Mouse (Mus musculus): ENCODE measurements at regions not wholly inside any gene's neighbourhood (a gene's known extent, or its start where the extent isn't known, plus 50 kb on each side); places are given as distances from the start of the nearest gene placed in this dataset.

DNA sequence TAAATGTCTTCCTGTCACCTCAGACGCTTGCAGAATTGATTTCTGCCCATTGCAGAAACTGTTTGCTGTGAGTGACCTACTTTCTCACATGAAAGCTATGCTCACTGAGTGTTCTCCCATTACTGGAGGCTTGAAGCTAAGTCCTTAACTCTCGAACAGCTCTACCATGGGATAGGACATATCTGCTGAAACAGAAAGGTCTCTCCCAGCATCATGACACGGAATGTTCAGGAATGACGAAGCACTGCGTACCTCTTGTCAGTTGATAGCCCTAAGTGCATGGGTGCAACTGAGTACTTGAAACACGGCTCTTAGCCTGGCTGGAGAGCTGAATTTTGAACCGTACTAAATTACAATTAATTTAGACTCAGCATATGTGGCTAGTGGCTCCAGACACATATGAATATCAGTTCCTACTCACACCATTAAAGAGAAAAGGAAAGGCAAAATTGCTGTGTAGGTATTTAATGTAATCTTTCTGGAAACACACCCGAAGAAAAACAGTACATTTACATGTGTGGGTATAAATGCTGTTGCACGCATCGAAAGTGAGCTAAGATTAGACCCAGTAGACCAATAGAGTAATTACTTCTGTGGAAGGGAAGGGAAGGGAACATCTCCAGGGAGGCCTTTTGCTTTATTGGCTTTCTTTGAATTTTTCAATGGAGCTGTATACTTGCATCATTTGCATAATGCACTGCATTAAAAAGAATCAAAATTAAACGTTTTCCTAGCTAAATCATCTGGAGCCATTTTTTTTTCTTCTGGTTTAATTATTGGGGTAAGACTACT lies 97.6 kb upstream of the Fhl2 start:
- TF ChIP-seq CTCF (IDR thresholded peaks at IDR 0.05 in 2 of 3, conservative IDR thresholded peaks at IDR 0.05 in 1 of 3; ENCODE audit: control insufficient read depth in 1 of 3, insufficient read depth in 1 of 3, low read depth in 2 of 3, low read length in 3 of 3, poor library complexity in 1 of 3, severe bottlenecking in 1 of 3) (no peak), MXI1 (IDR thresholded peaks at IDR 0.05; ENCODE audit: low read depth, low read length) (no peak), TAL1 (IDR thresholded peaks at IDR 0.05; ENCODE audit: low read length) (no peak), POLR2A (IDR thresholded peaks at IDR 0.05; ENCODE audit: control insufficient read depth in 1 of 2, insufficient read depth in 1 of 2, low read depth in 1 of 2, low read length in 2 of 2, poor library complexity in 1 of 2) (no peak)
